Mouse (Mus musculus): ENCODE measurements at regions not wholly inside any gene's neighbourhood (a gene's known extent, or its start where the extent isn't known, plus 50 kb on each side); places are given as distances from the start of the nearest gene placed in this dataset.
A peak's percentile ranks its signal among the peaks of the same experiment; 100 is the strongest.

- H3K36me3 ChIP-seq (ENCODE audit: control insufficient read depth, insufficient read depth, low read length): no peaks in the 10 kb centered on the region
- no peaks in the 10 kb centered on the region for H3K9me3 ChIP-seq (ENCODE audit: control insufficient read depth, low read length)
- ATAC-seq: no peak
- H3K27me3 ChIP-seq (replicated peaks; ENCODE audit: control insufficient read depth, insufficient read depth, low read length): no peaks in the 10 kb centered on the region
- no peak overlapping the region for H3K9ac ChIP-seq (ENCODE audit: low read depth, low read length)
- 36% methylated on average over 3 of the region's 3 CpGs for WGBS
- H3K4me2 ChIP-seq (ENCODE audit: low read length): no peak overlapping the region
- H3K4me3 ChIP-seq (ENCODE audit: low read length): no peak overlapping the region
- no peaks in the 10 kb centered on the region for H3K4me1 ChIP-seq (ENCODE audit: control insufficient read depth, insufficient read depth, low read depth, low read length)
- no peak overlapping the region for H3K27ac ChIP-seq (ENCODE audit: low read depth, low read length)
Observed at GRCm38 (mm10) chr7:70972023-70972400, 379.3 kb downstream of the Gm10295 start.

DNA sequence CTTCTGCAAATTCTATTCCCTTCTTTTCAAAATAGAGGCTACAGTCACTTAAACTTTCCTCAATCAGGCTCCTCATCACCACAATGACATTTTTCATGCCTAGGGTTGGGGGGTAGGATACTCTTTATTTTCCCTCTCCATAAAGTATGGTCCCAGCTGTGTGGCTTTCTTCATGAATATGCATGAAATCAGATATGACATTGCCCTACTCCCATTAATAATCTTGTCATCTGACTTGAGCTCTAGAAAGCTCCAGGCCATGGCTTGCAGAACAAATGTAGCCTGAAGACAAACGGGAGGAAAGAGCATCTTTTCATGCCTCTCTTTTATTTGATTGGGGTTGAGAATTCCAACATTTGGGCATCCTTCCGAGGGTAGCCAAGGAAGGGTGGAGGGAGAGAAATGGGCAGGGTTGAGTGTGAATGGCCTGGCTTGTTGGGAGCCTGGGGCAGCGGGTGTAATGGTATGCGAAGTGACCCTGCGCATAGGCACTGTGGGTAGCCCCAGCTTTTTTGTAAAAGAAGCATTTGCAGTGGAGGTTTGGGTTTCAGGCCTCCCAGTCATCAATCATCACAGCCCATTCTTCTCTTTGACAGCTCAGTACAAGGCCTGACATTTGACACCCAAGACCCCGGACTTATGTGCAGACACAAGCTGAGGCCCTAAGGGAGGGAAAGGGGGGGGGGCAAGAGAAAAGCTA is 379.8 kb downstream of the Gm10295 start:
- 8% methylated on average over 6 of the region's 6 CpGs for WGBS
- Histone ChIP-seq H3K4me1 (ENCODE audit: control insufficient read depth, insufficient read depth, low read depth, low read length) (no peaks in the 10 kb centered on the region), H3K27ac (ENCODE audit: low read depth, low read length) (no peak overlapping the region), H3K9me3 (ENCODE audit: control insufficient read depth, low read length) (no peaks in the 10 kb centered on the region), H3K9ac (ENCODE audit: low read depth, low read length) (no peak overlapping the region), H3K36me3 (ENCODE audit: control insufficient read depth, insufficient read depth, low read length) (no peaks in the 10 kb centered on the region), H3K27me3 (replicated peaks; ENCODE audit: control insufficient read depth, insufficient read depth, low read length) (no peaks in the 10 kb centered on the region), H3K4me3 (ENCODE audit: low read length) (no peak overlapping the region), H3K4me2 (ENCODE audit: low read length) (no peak overlapping the region)
- ATAC-seq: no peak

DNA sequence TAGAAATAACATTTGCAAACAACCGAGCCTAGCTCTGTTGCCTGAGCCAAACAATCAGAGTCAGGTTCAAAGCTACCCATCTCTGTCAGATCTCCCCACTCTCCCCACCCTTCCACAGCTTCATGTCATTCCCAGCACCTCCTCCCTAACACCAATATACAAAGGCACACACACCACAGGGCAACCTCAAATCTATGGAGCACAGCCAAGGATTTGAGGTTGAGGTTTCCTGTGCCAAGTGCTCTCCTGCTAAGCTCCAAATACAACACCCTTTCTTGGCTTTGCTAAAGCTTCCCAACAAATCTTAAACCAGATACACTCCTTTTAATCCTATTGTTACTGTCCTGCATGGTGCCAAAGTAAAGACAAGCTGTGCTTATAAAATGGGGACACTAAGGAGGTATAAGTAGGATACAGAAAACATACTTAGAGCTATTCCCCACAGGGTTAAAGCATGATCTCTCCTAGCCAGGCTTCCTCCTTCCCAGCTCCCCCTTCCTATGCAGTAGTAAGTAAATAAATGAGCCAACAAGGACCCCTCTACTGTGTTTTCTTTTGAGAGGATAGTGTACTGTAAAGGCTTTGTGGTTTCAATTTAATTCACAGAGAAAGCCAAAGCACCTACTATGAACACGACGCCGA is 398.8 kb downstream of the Gm10295 start:
- H3K9me3 ChIP-seq (ENCODE audit: control insufficient read depth, low read length): no peaks in the 10 kb centered on the region
- no peak overlapping the region for H3K4me2 ChIP-seq (ENCODE audit: low read length)
- no peaks in the 10 kb centered on the region for H3K27me3 ChIP-seq (replicated peaks; ENCODE audit: control insufficient read depth, insufficient read depth, low read length)
- no peak overlapping the region for H3K9ac ChIP-seq (ENCODE audit: low read depth, low read length)
- peak; percentile 65; the same call in 1 of the 2 replicates for ATAC-seq
- no peaks in the 10 kb centered on the region for H3K36me3 ChIP-seq (ENCODE audit: control insufficient read depth, insufficient read depth, low read length)
- no peak overlapping the region for H3K4me3 ChIP-seq (ENCODE audit: low read length)
- H3K4me1 ChIP-seq (ENCODE audit: control insufficient read depth, insufficient read depth, low read depth, low read length): no peaks in the 10 kb centered on the region
- no peak overlapping the region for H3K27ac ChIP-seq (ENCODE audit: low read depth, low read length)
- 72% methylated on average over 4 of the region's 4 CpGs for WGBS

GRCm38 (mm10) chr7:70948281-70948680 is 403.0 kb downstream of the Gm10295 start:
- no peaks in the 10 kb centered on the region for H3K27me3 ChIP-seq (replicated peaks; ENCODE audit: control insufficient read depth, insufficient read depth, low read length)
- H3K4me2 ChIP-seq (ENCODE audit: low read length): no peak overlapping the region
- H3K36me3 ChIP-seq (ENCODE audit: control insufficient read depth, insufficient read depth, low read length): no peaks in the 10 kb centered on the region
- H3K9ac ChIP-seq (ENCODE audit: low read depth, low read length): no peak overlapping the region
- no peak overlapping the region for H3K4me3 ChIP-seq (ENCODE audit: low read length)
- ATAC-seq: no peak
- H3K9me3 ChIP-seq (ENCODE audit: control insufficient read depth, low read length): no peaks in the 10 kb centered on the region
- H3K27ac ChIP-seq (ENCODE audit: low read depth, low read length): no peak overlapping the region
- H3K4me1 ChIP-seq (ENCODE audit: control insufficient read depth, insufficient read depth, low read depth, low read length): no peaks in the 10 kb centered on the region
- WGBS: 79% methylated on average over 5 of the region's 5 CpGs

DNA sequence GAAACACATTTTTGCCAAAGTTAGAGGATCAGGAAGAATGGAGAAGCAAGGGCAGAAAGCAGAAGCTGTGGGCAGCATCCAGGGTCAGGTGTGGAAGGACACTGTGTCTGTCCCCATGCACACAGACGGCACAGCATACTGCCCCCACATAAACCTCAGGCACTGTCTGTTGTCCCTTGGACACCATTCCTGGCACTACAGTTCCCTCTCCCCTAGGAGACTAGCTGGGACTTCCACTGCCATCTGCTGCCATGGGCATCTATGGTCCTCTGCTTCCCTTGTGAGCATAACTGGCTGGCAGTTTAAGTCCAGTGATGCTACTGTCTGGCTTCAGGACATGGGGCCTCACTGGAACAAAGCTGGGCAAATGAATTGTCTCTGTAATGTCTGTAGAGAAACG is 405.0 kb downstream of the Gm10295 start:
- H3K4me3 ChIP-seq (ENCODE audit: low read length): no peak overlapping the region
- H3K4me2 ChIP-seq (ENCODE audit: low read length): no peak overlapping the region
- no peak overlapping the region for H3K9ac ChIP-seq (ENCODE audit: low read depth, low read length)
- H3K27me3 ChIP-seq (replicated peaks; ENCODE audit: control insufficient read depth, insufficient read depth, low read length): no peaks in the 10 kb centered on the region
- WGBS: 64% methylated on average over 2 of the region's 2 CpGs
- H3K9me3 ChIP-seq (ENCODE audit: control insufficient read depth, low read length): no peaks in the 10 kb centered on the region
- ATAC-seq: peak; percentile 61; the same call in 1 of the 2 replicates
- no peak overlapping the region for H3K27ac ChIP-seq (ENCODE audit: low read depth, low read length)
- H3K36me3 ChIP-seq (ENCODE audit: control insufficient read depth, insufficient read depth, low read length): no peaks in the 10 kb centered on the region
- H3K4me1 ChIP-seq (ENCODE audit: control insufficient read depth, insufficient read depth, low read depth, low read length): no peaks in the 10 kb centered on the region

- 21% methylated on average over 6 of the region's 6 CpGs for WGBS
- ATAC-seq: no peak
- H3K27me3 ChIP-seq (replicated peaks; ENCODE audit: control insufficient read depth, insufficient read depth, low read length): no peaks in the 10 kb centered on the region
Observed at GRCm38 (mm10) chr7:70930911-70931310, 420.4 kb downstream of the Gm10295 start.

DNA sequence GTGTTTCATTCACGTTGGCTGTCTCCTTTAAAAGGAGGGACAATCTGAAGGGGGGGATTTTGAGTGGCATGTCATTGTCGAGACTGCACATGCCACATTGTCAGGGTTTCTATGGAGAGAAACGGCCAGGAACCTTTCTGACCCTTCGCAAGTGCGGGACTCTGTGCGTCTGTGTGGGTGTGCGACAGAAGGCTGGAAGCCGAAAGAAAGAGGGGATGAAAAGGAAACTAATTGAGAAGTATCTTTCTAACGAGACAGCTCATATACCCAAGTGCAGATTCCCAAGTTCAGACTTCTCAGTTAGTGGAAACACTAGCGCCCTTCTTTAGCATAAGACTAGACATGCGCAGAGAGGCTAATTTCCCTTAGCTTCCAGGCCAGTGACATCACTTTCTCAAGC is 421.4 kb downstream of the Gm10295 start:
- Histone ChIP-seq H3K27me3 (replicated peaks; ENCODE audit: control insufficient read depth, insufficient read depth, low read length) (no peaks in the 10 kb centered on the region), H3K9ac (ENCODE audit: low read depth, low read length) (no peak overlapping the region), H3K9me3 (ENCODE audit: control insufficient read depth, low read length) (no peaks in the 10 kb centered on the region), H3K36me3 (ENCODE audit: control insufficient read depth, insufficient read depth, low read length) (no peaks in the 10 kb centered on the region), H3K27ac (ENCODE audit: low read depth, low read length) (no peak overlapping the region), H3K4me2 (ENCODE audit: low read length) (peak overlapping the region; percentile 56), H3K4me1 (ENCODE audit: control insufficient read depth, insufficient read depth, low read depth, low read length) (no peaks in the 10 kb centered on the region; the same call in 1 of the 2 replicates), H3K4me3 (ENCODE audit: low read length) (peak overlapping the region; percentile 31)
- 22% methylated on average over 11 of the region's 11 CpGs for WGBS
- peak; percentile 72 for ATAC-seq

More at GRCm38 (mm10) chr7:70930911-70931310, 420.4 kb downstream of the Gm10295 start:
- Histone ChIP-seq H3K27ac (ENCODE audit: low read depth, low read length) (no peak overlapping the region), H3K4me1 (ENCODE audit: control insufficient read depth, insufficient read depth, low read depth, low read length) (no peaks in the 10 kb centered on the region; the same call in 1 of the 2 replicates), H3K36me3 (ENCODE audit: control insufficient read depth, insufficient read depth, low read length) (no peaks in the 10 kb centered on the region), H3K4me3 (ENCODE audit: low read length) (no peak overlapping the region), H3K4me2 (ENCODE audit: low read length) (no peak overlapping the region), H3K9me3 (ENCODE audit: control insufficient read depth, low read length) (no peaks in the 10 kb centered on the region), H3K9ac (ENCODE audit: low read depth, low read length) (no peak overlapping the region)

- Histone ChIP-seq H3K4me3 (ENCODE audit: low read length) (no peak overlapping the region), H3K9ac (ENCODE audit: low read depth, low read length) (no peak overlapping the region), H3K9me3 (ENCODE audit: control insufficient read depth, low read length) (no peaks in the 10 kb centered on the region), H3K27ac (ENCODE audit: low read depth, low read length) (no peak overlapping the region), H3K4me2 (ENCODE audit: low read length) (no peak overlapping the region), H3K36me3 (ENCODE audit: control insufficient read depth, insufficient read depth, low read length) (no peaks in the 10 kb centered on the region), H3K27me3 (replicated peaks; ENCODE audit: control insufficient read depth, insufficient read depth, low read length) (no peaks in the 10 kb centered on the region), H3K4me1 (ENCODE audit: control insufficient read depth, insufficient read depth, low read depth, low read length) (no peaks in the 10 kb centered on the region; the same call in 1 of the 2 replicates)
- no peak for ATAC-seq
- WGBS: 51% methylated on average over 3 of the region's 3 CpGs
Observed at GRCm38 (mm10) chr7:70928001-70928400, 423.3 kb downstream of the Gm10295 start.

GRCm38 (mm10) chr7:70917016-70917415 is 434.3 kb downstream of the Gm10295 start:
- Histone ChIP-seq H3K4me1 (ENCODE audit: control insufficient read depth, insufficient read depth, low read depth, low read length) (no peaks in the 10 kb centered on the region), H3K4me3 (ENCODE audit: low read length) (no peak overlapping the region), H3K27me3 (replicated peaks; ENCODE audit: control insufficient read depth, insufficient read depth, low read length) (no peaks in the 10 kb centered on the region), H3K36me3 (ENCODE audit: control insufficient read depth, insufficient read depth, low read length) (no peaks in the 10 kb centered on the region), H3K9ac (ENCODE audit: low read depth, low read length) (no peak overlapping the region), H3K4me2 (ENCODE audit: low read length) (no peak overlapping the region), H3K27ac (ENCODE audit: low read depth, low read length) (no peak overlapping the region), H3K9me3 (ENCODE audit: control insufficient read depth, low read length) (no peaks in the 10 kb centered on the region)
- WGBS: 61% methylated on average over 4 of the region's 4 CpGs
- no peak for ATAC-seq
